Mouse (Mus musculus): Measurements from ENCODE around the gene Cyp2ab1. TPM values are rescaled to one million over a fixed set of nuclear protein-coding genes. Genes with fewer than 3 reads are reported as not detected.

Gene Cyp2ab1
- total RNA-seq, 4 experiments from 2014 or later: 0.38 to 2.6 (median 0.65) TPM; not detected in 1

DNA sequence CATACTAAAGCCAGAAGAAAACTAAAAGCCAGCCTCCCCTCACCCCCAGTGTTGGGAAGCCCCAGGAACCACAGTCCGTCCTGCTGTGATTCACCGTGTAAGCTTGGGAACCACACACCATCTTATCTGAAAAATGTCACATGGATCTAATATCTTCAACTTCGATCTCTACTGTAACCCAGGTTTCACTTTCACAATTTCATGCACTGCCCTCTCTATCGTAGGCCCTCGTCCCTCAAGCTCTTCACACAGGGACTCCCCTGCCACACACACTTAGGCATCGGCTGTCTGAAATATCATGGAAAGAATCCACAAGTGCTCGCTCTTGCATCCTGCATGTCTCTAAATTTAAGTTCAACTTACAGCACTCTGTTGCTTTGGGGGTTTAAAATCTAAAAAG lies 60.1 kb downstream of the Cyp2ab1 start:
- DNase-seq: no peak

Other genes starting within 250 kb of the Cyp2ab1 start
- gene Klhl24, start 227.9 kb downstream of the Cyp2ab1 start, total RNA-seq (2022): 10 to 100 TPM; 68.8 to 88.1 (median 81.3) TPM
- gene Yeats2, start 184.3 kb downstream of the Cyp2ab1 start, total RNA-seq (2022): 10 to 100 TPM; 31.2 to 59.3 (median 42.6) TPM
- 10 to 100 TPM in 2 of 4 experiments, under 1 TPM in 2; 0.37 to 20.2 (median 6.4) TPM for gene Map6d1, start 84.0 kb downstream of the Cyp2ab1 start, total RNA-seq (2022)
- gene Parl, start 23.0 kb downstream of the Cyp2ab1 start, total RNA-seq (2022): 100 to 1,000 TPM; 115 to 145 (median 120) TPM
- 100 to 1,000 TPM in 2 of 4 experiments, 10 to 100 TPM in 2; 74.2 to 148 (median 106) TPM for gene Abcc5, start 101.0 kb upstream of the Cyp2ab1 start, total RNA-seq (2022)
- gene Eif2b5, start 173.4 kb upstream of the Cyp2ab1 start, total RNA-seq (2022): 10 to 100 TPM; 62.4 to 72.6 (median 66.0) TPM
- gene Dvl3, start 191.6 kb upstream of the Cyp2ab1 start, total RNA-seq (2022): 10 to 100 TPM; 34.1 to 55.2 (median 45.5) TPM
- gene Ap2m1, start 210.1 kb upstream of the Cyp2ab1 start, total RNA-seq (2022): 100 to 1,000 TPM; 273 to 406 (median 325) TPM
- gene Abcf3, start 223.2 kb upstream of the Cyp2ab1 start, total RNA-seq (2022): 100 to 1,000 TPM in 2 of 4 experiments, 10 to 100 TPM in 2; 80.8 to 118 (median 97.5) TPM

Data from adrenal gland, adult 8-10 months (tissue).